Mouse (Mus musculus) heart, embryonic 16.5 days (tissue): ENCODE measurements around the gene Sez6l. TPM values are rescaled to one million over a fixed set of nuclear protein-coding genes. Genes with fewer than 3 reads are reported as not detected.
A peak's percentile ranks its signal among the peaks of the same experiment; 100 is the strongest.

Experiments
- ATAC-seq: fragments of 200-750 bp; cut with Nextera tagmentation; replicated peaks from 2 replicates; pipeline ENCODE4 v1.8.0; 2017; ENCODE audit warnings: moderate number of reproducible peaks; ENCODE audit not compliant: insufficient read depth, low FRiP score; ENCODE audit errors: extremely low read depth
- H3K27ac ChIP-seq: fragments of 300-500 bp; sonication (generic); 2 replicates; pipeline ENCODE4 v1.5.1; 2014; ENCODE audit warnings: mild to moderate bottlenecking, low read length, control low read depth, moderate library complexity
- H3K27me3 ChIP-seq: fragments of 300-500 bp; sonication (generic); 2 replicates; pipeline ENCODE4 v1.6.1; 2014; ENCODE audit warnings: low read length, mixed read lengths; ENCODE audit not compliant: control insufficient read depth, insufficient read depth
- H3K36me3 ChIP-seq: fragments of 300-500 bp; sonication (generic); 2 replicates; pipeline ENCODE4 v1.6.1; 2014; ENCODE audit not compliant: control insufficient read depth, insufficient read depth
- H3K4me1 ChIP-seq: fragments of 300-500 bp; sonication (generic); 2 replicates; pipeline ENCODE4 v1.6.1; 2014; ENCODE audit warnings: low read length, mixed read lengths; ENCODE audit not compliant: control insufficient read depth, insufficient read depth
- H3K4me2 ChIP-seq: fragments of 300-500 bp; sonication (generic); 2 replicates; pipeline ENCODE4 v1.6.1; 2014; ENCODE audit warnings: low read depth, mild to moderate bottlenecking, control low read depth, low read length
- H3K4me3 ChIP-seq: fragments of 300-500 bp; sonication (generic); 2 replicates; pipeline ENCODE4 v1.5.1; 2014; ENCODE audit warnings: mild to moderate bottlenecking, control low read depth, low read length
- H3K9ac ChIP-seq: fragments of 300-500 bp; sonication (generic); 2 replicates; pipeline ENCODE4 v1.6.1; 2014; ENCODE audit warnings: low read length, control low read depth
- H3K9me3 ChIP-seq: fragments of 300-500 bp; sonication (generic); replicated peaks from 2 replicates; pipeline ENCODE4 v1.6.1; 2016; ENCODE audit warnings: low read length; ENCODE audit not compliant: control insufficient read depth
- WGBS: fragments of 180-500 bp; shearing (Covaris S2); extraction: QIAGEN DNeasy Blood & Tissue Kit; methylation state at CpG from one replicate; pipeline ENCODE4 v1.1.7; 2014; 5-methylcytosine and 5-hydroxymethylcytosine counted together
- polyA plus RNA-seq: library from polyadenylated mRNA; unstranded; fragments of >200 nt; fragmentation: Nextera tagmentation; extraction: Ambion mirVana; gene quantifications from 2 replicates; pipeline ENCODE4 v1.2.1, GENCODE M21; 2015

Gene Sez6l
- polyA plus RNA-seq, 1 experiment from 2014 or later, result 0.34 TPM

DNA sequence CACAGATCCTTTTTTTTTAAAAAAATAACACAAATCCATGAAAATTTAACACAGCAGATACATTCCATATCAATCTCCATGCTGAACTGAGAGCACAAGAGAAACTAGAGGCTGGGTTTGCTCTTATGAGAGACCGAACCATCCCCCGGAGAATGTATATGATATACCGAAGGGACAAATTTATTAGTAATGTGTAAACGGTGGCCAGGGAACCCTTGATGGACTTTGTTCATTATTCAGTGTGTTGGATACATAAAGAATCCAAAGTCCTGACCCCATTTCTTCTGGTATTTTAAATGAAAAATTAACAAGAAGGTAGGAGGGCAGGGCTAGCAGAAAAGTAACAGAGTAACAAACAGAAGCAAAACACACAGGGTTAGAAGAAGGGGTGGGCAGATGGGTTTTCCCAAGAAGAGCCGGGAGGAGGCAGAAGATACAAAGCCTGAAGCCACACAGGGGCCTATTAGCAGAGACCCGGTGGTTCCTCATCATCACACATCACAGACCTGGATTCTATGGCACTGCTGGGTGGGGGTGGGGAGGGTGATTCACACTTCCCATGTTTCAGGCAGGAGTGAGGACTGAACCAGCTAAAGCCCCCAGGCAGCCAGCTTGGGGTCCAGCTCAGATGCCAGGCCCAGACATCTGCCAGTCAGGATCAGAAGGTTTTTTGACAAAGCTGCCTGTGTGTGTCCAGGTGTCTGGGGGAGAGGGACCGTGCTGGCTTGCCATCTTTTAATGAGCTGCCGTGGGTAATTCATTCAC is 76.9 kb downstream of the Sez6l start:
- Histone ChIP-seq H3K4me3 (no peak overlapping the region), H3K4me1 (peaks cover 5% of the 10 kb centered on the region), H3K27ac (no peak overlapping the region), H3K9ac (no peak overlapping the region), H3K27me3 (peaks cover 18% of the 10 kb centered on the region), H3K36me3 (no peaks in the 10 kb centered on the region), H3K9me3 (no peaks in the 10 kb centered on the region), H3K4me2 (no peak overlapping the region)
- WGBS, result 66% methylated on average over 8 of the region's 8 CpGs
- ATAC-seq, result no peak

DNA sequence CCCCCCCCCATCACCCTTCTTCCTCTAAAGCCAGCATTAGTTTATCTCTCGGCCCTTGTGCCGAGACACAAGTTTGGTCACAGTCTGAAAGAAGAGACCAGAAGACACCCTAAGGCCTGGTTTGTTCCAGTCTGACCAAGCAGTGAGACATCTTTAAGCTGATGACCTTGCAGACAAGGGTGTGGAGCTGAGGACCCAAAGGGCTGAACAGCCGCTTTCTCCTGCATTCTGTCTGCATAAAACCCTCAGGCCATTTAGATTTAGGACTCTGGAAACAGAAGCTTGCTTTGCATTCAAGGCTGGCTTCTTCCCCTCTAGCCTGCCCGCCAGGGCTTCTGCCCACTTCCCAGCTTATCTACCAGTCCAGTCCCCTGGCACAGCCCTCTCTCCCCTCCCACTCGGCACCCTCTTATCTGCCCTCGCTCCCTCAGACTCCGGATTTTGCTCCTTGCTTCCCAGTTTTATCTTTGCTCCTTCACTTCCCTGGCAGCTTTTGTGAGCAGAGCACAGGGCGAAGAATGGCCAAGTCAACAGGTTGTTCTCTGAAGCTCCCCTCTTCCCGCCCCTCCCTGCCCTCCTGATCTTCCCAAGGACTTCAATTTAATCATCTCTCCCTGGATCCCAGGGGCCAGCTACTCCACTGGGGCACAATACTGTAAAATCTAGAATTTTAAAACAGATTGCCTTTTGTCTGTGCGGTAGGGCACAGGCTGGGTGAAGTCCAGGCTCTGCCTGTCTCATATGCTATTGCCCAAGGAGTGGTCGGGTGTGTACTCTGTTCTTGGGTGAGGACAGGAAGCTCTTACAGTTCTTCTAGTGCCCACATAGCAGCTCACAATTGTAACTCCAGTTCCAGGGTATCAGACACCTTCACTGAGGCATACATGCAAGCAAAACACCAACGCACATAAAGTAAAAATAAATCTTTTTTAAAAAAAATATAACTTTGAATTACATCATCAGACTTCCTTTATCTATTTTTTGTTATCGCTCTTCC is 77.8 kb downstream of the Sez6l start:
- no peak overlapping the region for H3K4me3 ChIP-seq
- no peak overlapping the region for H3K27ac ChIP-seq
- WGBS, result 41% methylated on average over 13 of the region's 13 CpGs
- ATAC-seq, result 0 out of 2 replicates have a peak, but pooled peaks have one; percentile 37
- H3K9me3 ChIP-seq, result no peaks in the 10 kb centered on the region
- H3K27me3 ChIP-seq, result peaks cover 21% of the 10 kb centered on the region
- H3K36me3 ChIP-seq, result no peaks in the 10 kb centered on the region
- H3K4me2 ChIP-seq, result no peak overlapping the region
- H3K9ac ChIP-seq, result no peak overlapping the region
- H3K4me1 ChIP-seq, result peaks cover 5% of the 10 kb centered on the region

GRCm38 (mm10) chr5:112496753-112497369 is 80.1 kb downstream of the Sez6l start:
- peaks cover 5% of the 10 kb centered on the region for H3K4me1 ChIP-seq
- H3K4me2 ChIP-seq, result no peak overlapping the region
- WGBS, result 56% methylated on average over 7 of the region's 7 CpGs
- no peaks in the 10 kb centered on the region for H3K36me3 ChIP-seq
- ATAC-seq, result no peak
- peaks cover 21% of the 10 kb centered on the region for H3K27me3 ChIP-seq
- H3K9ac ChIP-seq, result no peak overlapping the region
- H3K4me3 ChIP-seq, result no peak overlapping the region
- H3K27ac ChIP-seq, result no peak overlapping the region
- no peaks in the 10 kb centered on the region for H3K9me3 ChIP-seq

DNA sequence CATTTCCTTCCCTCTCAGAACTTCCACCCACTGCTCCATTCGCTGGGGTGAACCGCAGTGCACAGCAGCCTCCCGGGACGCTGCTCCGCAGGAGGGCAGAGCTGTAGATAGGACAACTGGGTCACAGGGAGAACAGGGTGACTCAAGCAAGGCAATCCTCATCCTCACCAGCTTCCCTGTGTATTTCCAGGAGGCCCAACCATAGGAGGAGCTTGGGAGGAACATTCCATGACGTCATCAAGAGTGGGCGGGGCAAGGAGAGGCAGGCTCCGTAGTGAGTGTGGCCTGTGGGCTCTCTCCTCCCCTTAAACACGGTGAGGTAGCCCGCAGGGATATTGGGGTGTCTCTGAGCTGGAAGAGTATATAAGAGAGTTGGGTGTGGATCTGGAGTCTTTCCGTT is 83.5 kb downstream of the Sez6l start:
- 27% methylated on average over 11 of the region's 11 CpGs for WGBS
- ATAC-seq, result no peak
- Histone ChIP-seq H3K27me3 (peaks cover 23% of the 10 kb centered on the region), H3K4me3 (no peak overlapping the region), H3K27ac (no peak overlapping the region), H3K4me1 (no peaks in the 10 kb centered on the region), H3K9ac (no peak overlapping the region), H3K4me2 (no peak overlapping the region), H3K36me3 (no peaks in the 10 kb centered on the region), H3K9me3 (no peaks in the 10 kb centered on the region)

DNA sequence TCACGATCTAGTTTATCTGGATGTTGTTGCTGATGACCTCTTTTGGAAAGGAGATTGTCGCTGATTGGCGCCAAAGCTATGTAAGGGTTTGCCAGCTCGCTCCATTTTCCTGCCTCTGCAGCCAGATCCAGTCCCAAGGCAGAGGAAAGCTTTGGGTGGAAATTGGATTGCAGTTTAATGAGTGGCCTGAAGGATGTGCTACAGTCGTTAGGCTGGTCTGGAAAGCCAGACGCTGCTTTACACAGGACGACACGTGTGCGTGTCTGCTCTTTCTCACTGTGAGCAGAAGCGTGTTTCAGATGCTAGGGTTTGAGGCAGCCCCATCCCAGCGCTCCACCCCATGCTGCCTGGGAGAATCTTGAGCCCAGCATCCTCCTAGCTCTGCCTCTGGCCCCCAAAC is 85.5 kb downstream of the Sez6l start:
- H3K4me2 ChIP-seq, result no peak overlapping the region
- no peaks in the 10 kb centered on the region for H3K36me3 ChIP-seq
- no peaks in the 10 kb centered on the region for H3K9me3 ChIP-seq
- no peak overlapping the region for H3K9ac ChIP-seq
- H3K27ac ChIP-seq, result no peak overlapping the region
- no peak for ATAC-seq
- peaks cover 13% of the 10 kb centered on the region for H3K27me3 ChIP-seq
- H3K4me1 ChIP-seq, result no peaks in the 10 kb centered on the region
- H3K4me3 ChIP-seq, result no peak overlapping the region
- 51% methylated on average over 11 of the region's 11 CpGs for WGBS

GRCm38 (mm10) chr5:112488101-112488776 is 88.7 kb downstream of the Sez6l start:
- 65% methylated on average over 8 of the region's 8 CpGs for WGBS
- no peak for ATAC-seq
- Histone ChIP-seq H3K9me3 (no peaks in the 10 kb centered on the region), H3K27ac (no peak overlapping the region), H3K27me3 (peaks cover 29% of the 10 kb centered on the region), H3K4me1 (no peaks in the 10 kb centered on the region), H3K4me3 (no peak overlapping the region), H3K9ac (no peak overlapping the region), H3K4me2 (no peak overlapping the region), H3K36me3 (no peaks in the 10 kb centered on the region)

- H3K36me3 ChIP-seq, result no peaks in the 10 kb centered on the region
- ATAC-seq, result no peak
- H3K4me2 ChIP-seq, result no peak overlapping the region
- WGBS, result 83% methylated on average over 1 of the region's 1 CpGs
- no peaks in the 10 kb centered on the region for H3K4me1 ChIP-seq
- no peak overlapping the region for H3K9ac ChIP-seq
- no peak overlapping the region for H3K4me3 ChIP-seq
- H3K27ac ChIP-seq, result no peak overlapping the region
- H3K27me3 ChIP-seq, result peaks cover 33% of the 10 kb centered on the region
- H3K9me3 ChIP-seq, result no peaks in the 10 kb centered on the region
Measured at GRCm38 (mm10) chr5:112487504-112487903, 89.5 kb downstream of the Sez6l start.

DNA sequence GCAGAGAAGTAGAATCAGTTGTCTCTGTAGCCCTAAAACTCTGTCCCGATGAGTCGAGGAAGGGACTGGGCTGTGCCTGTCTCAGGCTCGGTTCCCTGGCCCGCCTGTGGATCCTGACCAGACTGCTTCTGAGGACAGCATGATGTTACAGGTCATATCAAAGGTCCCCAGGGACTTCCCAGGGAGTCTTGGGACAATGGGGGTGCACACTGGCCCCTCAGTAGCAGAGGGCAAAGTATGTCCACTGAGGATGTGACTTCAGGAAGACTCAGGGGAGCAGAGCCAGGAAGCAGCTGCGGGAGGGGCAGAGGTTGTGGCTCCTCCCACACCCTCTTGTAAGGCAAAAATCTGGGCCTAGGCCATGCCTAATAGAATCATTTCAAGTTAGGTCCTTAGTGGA is 90.6 kb downstream of the Sez6l start:
- H3K27me3 ChIP-seq, result peaks cover 35% of the 10 kb centered on the region
- no peak for ATAC-seq
- 39% methylated on average over 5 of the region's 5 CpGs for WGBS
- no peaks in the 10 kb centered on the region for H3K36me3 ChIP-seq
- no peak overlapping the region for H3K4me3 ChIP-seq
- no peak overlapping the region for H3K27ac ChIP-seq
- H3K4me1 ChIP-seq, result no peaks in the 10 kb centered on the region
- H3K4me2 ChIP-seq, result no peak overlapping the region
- H3K9ac ChIP-seq, result no peak overlapping the region
- H3K9me3 ChIP-seq, result no peaks in the 10 kb centered on the region
